Mouse (Mus musculus): ENCODE measurements around the gene Smoc1. TPM values are rescaled to one million over a fixed set of nuclear protein-coding genes. Genes with fewer than 3 reads are reported as not detected.

Smoc1 gene
- total and polyA plus RNA-seq, 3 experiments, result 4.8 to 8.0 (median 6.2) TPM

- Histone ChIP-seq H3K36me3 (ENCODE audit: control insufficient read depth, insufficient read depth, low read length) (no peaks in the 10 kb centered on the region), H3K27me3 (ENCODE audit: control insufficient read depth, insufficient read depth, low read length) (no peaks in the 10 kb centered on the region), H3K27ac (no peak overlapping the region), H3K4me3 (no peak overlapping the region), H3K79me2 (replicated peaks; ENCODE audit: control insufficient read depth, insufficient read depth, low read length) (no peaks in the 10 kb centered on the region), H3K9ac (ENCODE audit: low read depth, low read length) (no peak overlapping the region), H3K4me1 (ENCODE audit: control insufficient read depth, insufficient read depth, low read length) (no peaks in the 10 kb centered on the region)
- intact Hi-C loops (cut with DNase I), result no loop called here
- WGBS, result 73% methylated on average over 2 of the region's 2 CpGs
- TF ChIP-seq CTCF (IDR thresholded peaks at IDR 0.05), result no peak
- TF ChIP-seq EP300 (IDR thresholded peaks at IDR 0.05; ENCODE audit: insufficient read depth, low read depth, low read length), result no peak
- no peak for TF ChIP-seq POLR2A (IDR thresholded peaks at IDR 0.05; ENCODE audit: insufficient read depth, low read depth, low read length)
- no peak for DNase-seq
Observed at GRCm38 (mm10) chr12:81184967-81185366, 158.4 kb downstream of the Smoc1 start.

GRCm38 (mm10) chr12:81186081-81186480, 159.5 kb downstream of the Smoc1 start:
- Histone ChIP-seq H3K27ac (no peak overlapping the region), H3K36me3 (ENCODE audit: control insufficient read depth, insufficient read depth, low read length) (no peaks in the 10 kb centered on the region), H3K27me3 (ENCODE audit: control insufficient read depth, insufficient read depth, low read length) (no peaks in the 10 kb centered on the region), H3K4me1 (ENCODE audit: control insufficient read depth, insufficient read depth, low read length) (no peaks in the 10 kb centered on the region), H3K9ac (ENCODE audit: low read depth, low read length) (no peak overlapping the region), H3K79me2 (replicated peaks; ENCODE audit: control insufficient read depth, insufficient read depth, low read length) (no peaks in the 10 kb centered on the region), H3K4me3 (no peak overlapping the region)
- 69% methylated on average over 4 of the region's 4 CpGs for WGBS
- intact Hi-C loops (cut with DNase I), result no loop called here
- DNase-seq, result no peak
- TF ChIP-seq EP300 (IDR thresholded peaks at IDR 0.05; ENCODE audit: insufficient read depth, low read depth, low read length) (no peak), POLR2A (IDR thresholded peaks at IDR 0.05; ENCODE audit: insufficient read depth, low read depth, low read length) (no peak)

GRCm38 (mm10) chr12:81186668-81187067, 160.1 kb downstream of the Smoc1 start:
- WGBS, result 65% methylated on average over 3 of the region's 3 CpGs

GRCm38 (mm10) chr12:81188423-81188822, 161.8 kb downstream of the Smoc1 start:
- H3K4me1 ChIP-seq (ENCODE audit: control insufficient read depth, insufficient read depth, low read length), result no peaks in the 10 kb centered on the region
- no peak overlapping the region for H3K9ac ChIP-seq (ENCODE audit: low read depth, low read length)
- no peak overlapping the region for H3K27ac ChIP-seq
- intact Hi-C loops (cut with DNase I), result no loop called here
- no peak overlapping the region for H3K4me3 ChIP-seq
- DNase-seq, result no peak
- TF ChIP-seq POLR2A (IDR thresholded peaks at IDR 0.05; ENCODE audit: insufficient read depth, low read depth, low read length), result no peak
- WGBS, result 63% methylated on average over 3 of the region's 3 CpGs
- H3K36me3 ChIP-seq (ENCODE audit: control insufficient read depth, insufficient read depth, low read length), result no peaks in the 10 kb centered on the region
- no peaks in the 10 kb centered on the region for H3K27me3 ChIP-seq (ENCODE audit: control insufficient read depth, insufficient read depth, low read length)
- H3K79me2 ChIP-seq (replicated peaks; ENCODE audit: control insufficient read depth, insufficient read depth, low read length), result no peaks in the 10 kb centered on the region

More at GRCm38 (mm10) chr12:81186668-81187067, 160.1 kb downstream of the Smoc1 start:
- Histone ChIP-seq H3K79me2 (replicated peaks; ENCODE audit: control insufficient read depth, insufficient read depth, low read length) (no peaks in the 10 kb centered on the region), H3K9ac (ENCODE audit: low read depth, low read length) (no peak overlapping the region), H3K27me3 (ENCODE audit: control insufficient read depth, insufficient read depth, low read length) (no peaks in the 10 kb centered on the region), H3K4me3 (no peak overlapping the region), H3K27ac (no peak overlapping the region), H3K4me1 (ENCODE audit: control insufficient read depth, insufficient read depth, low read length) (no peaks in the 10 kb centered on the region), H3K36me3 (ENCODE audit: control insufficient read depth, insufficient read depth, low read length) (no peaks in the 10 kb centered on the region)
- DNase-seq, result no peak
- intact Hi-C loops (cut with DNase I), result no loop called here
- no peak for TF ChIP-seq EP300 (IDR thresholded peaks at IDR 0.05; ENCODE audit: insufficient read depth, low read depth, low read length)
- TF ChIP-seq POLR2A (IDR thresholded peaks at IDR 0.05; ENCODE audit: insufficient read depth, low read depth, low read length), result no peak
- no peak for TF ChIP-seq CTCF (IDR thresholded peaks at IDR 0.05)

- intact Hi-C loops (cut with DNase I), result no loop called here
Observed at GRCm38 (mm10) chr12:81188996-81189395, 162.4 kb downstream of the Smoc1 start.

GRCm38 (mm10) chr12:81189636-81190035, 163.0 kb downstream of the Smoc1 start:
- Histone ChIP-seq H3K4me1 (ENCODE audit: control insufficient read depth, insufficient read depth, low read length) (no peaks in the 10 kb centered on the region), H3K36me3 (ENCODE audit: control insufficient read depth, insufficient read depth, low read length) (no peaks in the 10 kb centered on the region), H3K27ac (no peak overlapping the region), H3K4me3 (no peak overlapping the region), H3K79me2 (replicated peaks; ENCODE audit: control insufficient read depth, insufficient read depth, low read length) (no peaks in the 10 kb centered on the region), H3K27me3 (ENCODE audit: control insufficient read depth, insufficient read depth, low read length) (no peaks in the 10 kb centered on the region), H3K9ac (ENCODE audit: low read depth, low read length) (no peak overlapping the region)
- intact Hi-C loops (cut with DNase I), result no loop called here
- WGBS, result 81% methylated on average over 1 of the region's 1 CpGs
- TF ChIP-seq POLR2A (IDR thresholded peaks at IDR 0.05; ENCODE audit: insufficient read depth, low read depth, low read length), result no peak
- no peak for TF ChIP-seq EP300 (IDR thresholded peaks at IDR 0.05; ENCODE audit: insufficient read depth, low read depth, low read length)
- TF ChIP-seq CTCF (IDR thresholded peaks at IDR 0.05), result no peak
- no peak for DNase-seq

More at GRCm38 (mm10) chr12:81188996-81189395, 162.4 kb downstream of the Smoc1 start:
- no peak for DNase-seq
- H3K79me2 ChIP-seq (replicated peaks; ENCODE audit: control insufficient read depth, insufficient read depth, low read length), result no peaks in the 10 kb centered on the region
- H3K4me3 ChIP-seq, result no peak overlapping the region
- no peaks in the 10 kb centered on the region for H3K27me3 ChIP-seq (ENCODE audit: control insufficient read depth, insufficient read depth, low read length)
- no peak overlapping the region for H3K9ac ChIP-seq (ENCODE audit: low read depth, low read length)
- H3K27ac ChIP-seq, result no peak overlapping the region
- H3K36me3 ChIP-seq (ENCODE audit: control insufficient read depth, insufficient read depth, low read length), result no peaks in the 10 kb centered on the region
- no peaks in the 10 kb centered on the region for H3K4me1 ChIP-seq (ENCODE audit: control insufficient read depth, insufficient read depth, low read length)
- WGBS, result 87% methylated on average over 4 of the region's 4 CpGs
- TF ChIP-seq POLR2A (IDR thresholded peaks at IDR 0.05; ENCODE audit: insufficient read depth, low read depth, low read length) (no peak), EP300 (IDR thresholded peaks at IDR 0.05; ENCODE audit: insufficient read depth, low read depth, low read length) (no peak), CTCF (IDR thresholded peaks at IDR 0.05) (no peak)
